Mouse (Mus musculus) granulocyte monocyte progenitor cell, adult 5-6 weeks (primary cell): ENCODE results near the gene Elovl2. TPM values are rescaled to one million over a fixed set of nuclear protein-coding genes. Genes with fewer than 3 reads are reported as not detected.
"Not testable (repeated sequence)": the region's sequence is repeated elsewhere in the genome, so short reads cannot be mapped to it uniquely, and the experiment has no call there.

Experiments
- ATAC-seq: replicated peaks from 2 replicates; pipeline ENCODE4 v1.8.0; 2016; ENCODE audit warnings: mild to moderate bottlenecking, moderate TSS enrichment, inconsistent platforms; ENCODE audit not compliant: poor library complexity, severe bottlenecking
- total RNA-seq, 2 experiments: library from RNA; stranded (forward) in 1 of 2; stranded (reverse) in 1 of 2; fragments of 200-712, 200-1000 nt in 1 of 2; fragments of >200 nt in 1 of 2; fragmentation: Nextera tagmentation in 1 of 2; gene quantifications; 2 replicates each; pipeline ENCODE4 v1.2.3; 2014 to 2017

Elovl2 gene
- total RNA-seq (2014; fragmentation: Nextera tagmentation) (not detected in 2 replicates), total RNA-seq (2017) (0.13 TPM in 1 of 2 replicates, not detected in the other)

GRCm38 (mm10) chr13:41220304-41220834 lies at the start of gene Elovl2:
TSS of gene Elovl2 (minus strand) at chr13:41220405.
- peak; percentile 93 for ATAC-seq

- no peak for ATAC-seq
Observed at GRCm38 (mm10) chr13:41267827-41268408, 47.7 kb upstream of the Elovl2 start.

- ATAC-seq = peak; percentile 84
Observed at GRCm38 (mm10) chr13:41263304-41264006, 43.2 kb upstream of the Elovl2 start.

- not testable (repeated sequence) for ATAC-seq
Observed at GRCm38 (mm10) chr13:41261617-41262016, 41.4 kb upstream of the Elovl2 start.

GRCm38 (mm10) chr13:41257851-41258250 lies 37.6 kb upstream of the Elovl2 start:
- no peak for ATAC-seq

- no peak for ATAC-seq
Observed at GRCm38 (mm10) chr13:41256962-41257361, 36.8 kb upstream of the Elovl2 start.

GRCm38 (mm10) chr13:41256126-41256525 lies 35.9 kb upstream of the Elovl2 start:
- no peak for ATAC-seq

- no peak for ATAC-seq
Observed at GRCm38 (mm10) chr13:41252736-41253135, 32.5 kb upstream of the Elovl2 start.

GRCm38 (mm10) chr13:41252141-41252540 lies 31.9 kb upstream of the Elovl2 start:
- ATAC-seq = no peak

- ATAC-seq = no peak
Observed at GRCm38 (mm10) chr13:41251667-41252066, 31.5 kb upstream of the Elovl2 start.

GRCm38 (mm10) chr13:41251232-41251631 lies 31.0 kb upstream of the Elovl2 start:
- not testable (repeated sequence) for ATAC-seq

- peak; percentile 1; the same call in 1 of the 2 replicates for ATAC-seq
Observed at GRCm38 (mm10) chr13:41250318-41250981, 30.2 kb upstream of the Elovl2 start.

- peak; percentile 96 for ATAC-seq
Observed at GRCm38 (mm10) chr13:41249538-41250317, 29.5 kb upstream of the Elovl2 start, which contains the start of gene Smim13. TSS of gene Smim13 (plus strand) at chr13:41249844.

- peak; percentile 23; the same call in 1 of the 2 replicates for ATAC-seq
Observed at GRCm38 (mm10) chr13:41248751-41249520, 28.7 kb upstream of the Elovl2 start.

- ATAC-seq = no peak
Observed at GRCm38 (mm10) chr13:41244306-41244830, 24.2 kb upstream of the Elovl2 start.

GRCm38 (mm10) chr13:41241557-41241956 lies 21.4 kb upstream of the Elovl2 start:
- peak; percentile 83 for ATAC-seq

GRCm38 (mm10) chr13:41238805-41239130 lies 18.6 kb upstream of the Elovl2 start:
- ATAC-seq = peak; percentile 45

GRCm38 (mm10) chr13:41238035-41238804 lies 18.0 kb upstream of the Elovl2 start:
- no peak for ATAC-seq
